ENCODE assay signal across 8 mouse cellular contexts in genomic region chr12:76369978-76370830, GRCm38 (mm10). TPM values are rescaled to one million over a fixed set of nuclear protein-coding genes. Genes with fewer than 3 reads are reported as not detected.
DNase-seq lines count a peak whose midpoint lies in the region; ATAC-seq and TF ChIP-seq lines count a peak whose summit lies in the region.

Zbtb1 (plus strand) TSS chr12:76370266.

- H3K4me3 ChIP-seq in hindbrain, embryonic 14.5 days (replicated peaks; ENCODE audit: low read length), result peak within 1 kb of the TSS; percentile 96
- peak within 1 kb of the TSS; percentile 73 for H3K4me3 ChIP-seq in macrophage (ENCODE audit: inconsistent target)

- in situ Hi-C loops in Patski (cut with MboI; ENCODE audit: low pct_unique_long_range_greater_than_20kb), result loop anchor here (10.0 kb wide), 1 partner anchor 225 kb away; no protein-coding TSS in a partner anchor

- peaks cover 76% of the 10 kb centered on the region for H3K79me2 ChIP-seq in macrophage (ENCODE audit: inconsistent target)

- TF ChIP-seq CTCF in Patski (IDR thresholded peaks at IDR 0.05), result no peak

- peak within 1 kb of the TSS; percentile 86 for H3K4me2 ChIP-seq in hindbrain, embryonic 14.5 days (replicated peaks)

- H3K9me3 ChIP-seq in hindbrain, embryonic 14.5 days (ENCODE audit: control insufficient read depth, low read length), result no peaks in the 10 kb centered on the region

- H3K36me3 ChIP-seq in hindbrain, embryonic 14.5 days (replicated peaks; ENCODE audit: control insufficient read depth, insufficient read depth), result no peaks in the 10 kb centered on the region
- no peaks in the 10 kb centered on the region for H3K36me3 ChIP-seq in macrophage (ENCODE audit: inconsistent target)

- H3K9ac ChIP-seq in hindbrain, embryonic 14.5 days, result peak within 1 kb of the TSS; percentile 99

- H3K27me3 ChIP-seq in Patski, result no peaks in the 10 kb centered on the region
- no peaks in the 10 kb centered on the region for H3K27me3 ChIP-seq in hindbrain, embryonic 14.5 days (ENCODE audit: control insufficient read depth, insufficient read depth, low read length)

- CTCF ChIA-PET in Patski (lab: Charles Lee), result no interaction called here

- ATAC-seq in Patski, result peak; percentile 28
- peak; percentile 52 for ATAC-seq in hindbrain, embryonic 14.5 days (ENCODE audit: low FRiP score)

- 1% methylated on average over 84 of the region's 99 CpGs for WGBS in hindbrain, embryonic 14.5 days
- WGBS in macrophage (ENCODE audit: missing documents), result under 1% methylated on average over 93 of the region's 99 CpGs

- no peak for DNase-seq in Patski (ENCODE audit: low read depth, low spot score)
- peak; percentile 79 to 81 for DNase-seq in cerebellum, postnatal 14 days
- peak; percentile 61 to 63 for DNase-seq in frontal cortex, postnatal 25 days (ENCODE audit: low spot score in 2 of 2)
- DNase-seq in hindbrain, embryonic 14.5 days (ENCODE audit: low spot score), result peak; percentile 64
- DNase-seq in left cerebral cortex, adult 18-20 months (ENCODE audit: low spot score in 2 of 2), result peak; percentile 74 to 88
- peak; percentile 86 for DNase-seq in right cerebral cortex, adult 18-20 months
- DNase-seq in urinary bladder, adult 2 months (ENCODE audit: low spot score), result peak; percentile 86

- POLR2A ChIA-PET in Patski (lab: Charles Lee), result interaction anchor here (0.6 to 2.0 kb wide), 2 partner anchors 9 to 32 kb away, joined by 3 to 6 read pairs; no protein-coding TSS in a partner anchor

- H3K4me1 ChIP-seq in hindbrain, embryonic 14.5 days (replicated peaks; ENCODE audit: control insufficient read depth, insufficient read depth, low read length), result peaks cover 36% of the 10 kb centered on the region

- peak within 1 kb of the TSS; percentile 98 for H3K27ac ChIP-seq in hindbrain, embryonic 14.5 days
- peak within 1 kb of the TSS; percentile 75 for H3K27ac ChIP-seq in macrophage

RNA-seq across cellular contexts. Expression of gene Zbtb1, which starts in this region (rescaled TPM):
- 8.5 TPM for polyA plus RNA-seq in Patski (2021)
- polyA plus RNA-seq in hindbrain, embryonic 14.5 days (2014; fragmentation: Nextera tagmentation; extraction: Ambion mirVana), result 4.2 and 4.7 TPM in 2 replicates
- total RNA-seq in left cerebral cortex, adult 18-20 months (2021), result 1 to 10 TPM; 5.6 to 6.1 TPM
- total RNA-seq in macrophage (2018; cell fraction: chromatin; rRNA removed), result 10 to 100 TPM in 16 of 26 experiments, 1 to 10 TPM in 10; 1.9 to 29.5 (median 15.6) TPM
- 1 to 10 TPM; 1.0 to 7.8 (median 6.3) TPM for total RNA-seq in macrophage (2018; cell fraction: cytosol; rRNA removed)
- 10 to 100 TPM in 13 of 26 experiments, 1 to 10 TPM in 13; 2.4 to 31.1 (median 9.7) TPM for total RNA-seq in macrophage (2018; cell fraction: nucleus; rRNA removed)
- polyA plus RNA-seq in macrophage (2018), result 5.0 to 6.5 TPM (median 5.2 TPM) in 3 replicates
- polyA plus RNA-seq in urinary bladder, adult 2 months (2012; rRNA removed), result 5.9 and 6.3 TPM in 2 replicates
